ENCODE assay signal across 16 mouse cellular contexts in the genomic region with DNA sequence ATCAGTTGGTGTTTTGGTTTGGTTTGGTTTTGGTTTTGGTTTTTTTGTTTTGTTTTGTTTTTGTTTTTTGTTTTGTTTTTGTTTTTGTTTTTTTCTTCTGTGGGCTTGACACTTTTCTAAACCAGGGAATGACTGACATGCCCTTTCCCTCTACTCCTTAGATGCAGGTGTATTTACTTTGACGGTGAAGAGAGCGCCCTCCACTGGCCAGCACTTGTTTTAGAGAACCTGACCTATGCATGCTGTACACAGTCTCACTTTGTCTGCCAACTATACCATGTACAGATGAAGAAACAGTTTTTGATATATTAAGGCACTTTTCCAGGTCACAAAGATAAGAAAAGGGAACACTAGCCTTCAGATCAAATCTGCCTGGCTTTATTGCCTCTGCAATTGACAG. TPM values are rescaled to one million over a fixed set of nuclear protein-coding genes. Genes with fewer than 3 reads are reported as not detected.
DNase-seq lines count a peak whose midpoint lies in the region; ATAC-seq and TF ChIP-seq lines count a peak whose summit lies in the region.
"Had no signal": no experiment of that assay in that cellular context is flagged by ENCODE, and none has a peak within 500 bp of the region (broad histone marks: within the 10 kb centered on the region; RNA-seq: fewer than 3 reads in every experiment).

No protein-coding gene starts in this region.

- peak overlapping the region; percentile 60 for H3K4me3 ChIP-seq in megakaryocyte, embryonic 14.5 days (replicated peaks)
- H3K4me3 ChIP-seq: heart, embryonic 13.5 days; lung, embryonic 15.5 days; midbrain, embryonic 15.5 days had no signal

- peaks cover 96% of the 10 kb centered on the region for H3K4me1 ChIP-seq in megakaryocyte, embryonic 14.5 days
- H3K4me1 ChIP-seq: midbrain, embryonic 15.5 days had no signal

- peak; percentile 55 for TF ChIP-seq CTCF in Patski (IDR thresholded peaks at IDR 0.05)

- CTCF ChIA-PET in Patski (lab: Charles Lee) = interaction anchor here (1.0 to 1.8 kb wide), 5 partner anchors 12 to 135 kb away, joined by 3 to 5 read pairs (median 4); no protein-coding TSS in a partner anchor

- POLR2A ChIA-PET in Patski (lab: Charles Lee) = no interaction called here

- H3K27me3 ChIP-seq in megakaryocyte, embryonic 14.5 days (replicated peaks) = no peaks in the 10 kb centered on the region
- H3K27me3 ChIP-seq in Patski = no peaks in the 10 kb centered on the region
- H3K27me3 ChIP-seq: heart, embryonic 13.5 days; lung, embryonic 15.5 days; midbrain, embryonic 15.5 days had no signal

- H3K36me3 ChIP-seq in megakaryocyte, embryonic 14.5 days (replicated peaks; ENCODE audit: low read length) = peaks cover 36% of the 10 kb centered on the region
- H3K36me3 ChIP-seq: heart, embryonic 13.5 days; lung, embryonic 15.5 days; midbrain, embryonic 15.5 days had no signal

- in situ Hi-C loops in Patski (cut with MboI; ENCODE audit: low pct_unique_long_range_greater_than_20kb) = no loop called here

- peak; percentile 12 to 18 for DNase-seq in adrenal gland, postnatal 36 days
- no peak for DNase-seq in adrenal gland, postnatal 14 days
- no peak for DNase-seq in Patski (ENCODE audit: low read depth, low spot score)
- DNase-seq in frontal cortex, postnatal 10 days (ENCODE audit: low spot score in 2 of 2) = no peak
- no peak for DNase-seq in urinary bladder, postnatal 14 days (ENCODE audit: low spot score)
- DNase-seq: cerebellum, adult 2 months; kidney, adult 11 months; kidney, postnatal 10 days; layer of hippocampus, postnatal 36 days; right cerebral cortex, postnatal 25 days had no signal

- no peak for ATAC-seq in megakaryocyte, adult 5-6 weeks (ENCODE audit: poor library complexity, severe bottlenecking)
- ATAC-seq in Patski = no peak
- 0 out of 2 replicates have a peak, but pooled peaks have one; percentile 27 for ATAC-seq in megakaryocyte-erythroid progenitor cell, adult 5-6 weeks (replicated peaks; ENCODE audit: low FRiP score, low TSS enrichment, poor library complexity, severe bottlenecking)
- ATAC-seq: midbrain, embryonic 15.5 days had no signal

- no peaks in the 10 kb centered on the region for H3K9me3 ChIP-seq in megakaryocyte, embryonic 14.5 days
- H3K9me3 ChIP-seq: heart, embryonic 13.5 days; lung, embryonic 15.5 days; midbrain, embryonic 15.5 days had no signal

RNA-seq across cellular contexts. Expression of gene Ptger3, which starts 15.1 kb away (rescaled TPM):
- 10 to 100 TPM; 15.4 to 28.2 TPM for total RNA-seq in adrenal gland, postnatal 36 days (2021)
- total RNA-seq in adrenal gland, postnatal 14 days (2021) = 8.0 and 11.4 TPM in 2 replicates
- 48.8 and 121 TPM in 2 replicates for polyA plus RNA-seq in megakaryocyte, embryonic 14.5 days (2012; ENCODE audit: insufficient read depth, low replicate concordance)
- total RNA-seq in megakaryocyte, adult 5-6 weeks (2015) = 2.1 and 2.2 TPM in 2 replicates
- 2.2 and 3.8 TPM in 2 replicates for total RNA-seq in megakaryocyte, adult 5-6 weeks (2017)
- 93.7 TPM for polyA plus RNA-seq in Patski (2021)
- total RNA-seq in megakaryocyte-erythroid progenitor cell, adult 5-6 weeks (2014; fragmentation: Nextera tagmentation) = 2.9 and 7.8 TPM in 2 replicates
- 11.7 and 15.9 TPM in 2 replicates for total RNA-seq in megakaryocyte-erythroid progenitor cell, adult 5-6 weeks (2017)

RNA-seq across cellular contexts. Expression of gene Zranb2, which starts 47.8 kb away (rescaled TPM):
- total RNA-seq in adrenal gland, postnatal 36 days (2021) = 10 to 100 TPM; 64.6 to 72.2 TPM
- total RNA-seq in adrenal gland, postnatal 14 days (2021) = 72.5 and 78.9 TPM in 2 replicates
- polyA plus RNA-seq in megakaryocyte, embryonic 14.5 days (2012; ENCODE audit: insufficient read depth, low replicate concordance) = 1.5 and 8.4 TPM in 2 replicates
- total RNA-seq in megakaryocyte, adult 5-6 weeks (2015) = 49.4 and 54.1 TPM in 2 replicates
- total RNA-seq in megakaryocyte, adult 5-6 weeks (2017) = 195 and 221 TPM in 2 replicates
- 132 TPM for polyA plus RNA-seq in Patski (2021)
- 111 and 114 TPM in 2 replicates for total RNA-seq in megakaryocyte-erythroid progenitor cell, adult 5-6 weeks (2014; fragmentation: Nextera tagmentation)
- total RNA-seq in megakaryocyte-erythroid progenitor cell, adult 5-6 weeks (2017) = 475 and 602 TPM in 2 replicates

Comparison
In these comparisons a context has a peak if more than half of its experiments do, and no peak if none do; other contexts are left out.
1. DNase-seq: peak in adrenal gland, postnatal 36 days (2 of 2); none in adrenal gland, postnatal 14 days (single experiment), Patski (single experiment), frontal cortex, postnatal 10 days (0 of 2) and urinary bladder, postnatal 14 days (single experiment).